In the genomic region with DNA sequence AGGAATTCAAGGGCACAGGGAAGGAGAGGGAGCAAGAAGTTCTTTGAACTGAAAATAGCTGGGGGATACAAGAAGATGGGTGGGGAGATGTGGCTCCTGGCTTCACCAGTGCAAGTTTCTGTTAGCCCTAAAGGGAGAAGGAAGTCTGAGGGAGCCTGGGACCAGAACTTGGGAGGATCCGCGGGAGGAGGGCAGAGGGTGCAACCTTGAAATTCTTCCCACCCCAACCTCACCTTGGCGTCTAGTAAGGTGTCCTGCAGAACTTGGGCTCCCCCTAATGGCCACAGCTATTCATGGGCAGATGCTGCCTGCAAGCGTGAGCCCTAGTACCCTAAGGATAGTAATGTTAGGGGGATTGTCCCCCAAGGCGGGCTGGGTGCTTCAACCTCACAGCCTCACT, we compare ENCODE assay signal across 9 mouse cellular contexts. TPM values are rescaled to one million over a fixed set of nuclear protein-coding genes. Genes with fewer than 3 reads are reported as not detected.
DNase-seq lines count a peak whose midpoint lies in the region; ATAC-seq and TF ChIP-seq lines count a peak whose summit lies in the region.
"Had no signal": no experiment of that assay in that cellular context is flagged by ENCODE, and none has a peak within 500 bp of the region (broad histone marks: within the 10 kb centered on the region; RNA-seq: fewer than 3 reads in every experiment).

No protein-coding gene starts in this region.

- H3K9ac ChIP-seq in forebrain, embryonic 13.5 days = peak overlapping the region; percentile 34; the same call in 1 of the 2 replicates
- peak overlapping the region; percentile 92 for H3K9ac ChIP-seq in lung, embryonic 16.5 days (ENCODE audit: low read length)

- DNase-seq in G1E (ENCODE audit: low spot score) = peak; percentile 75
- peak; percentile 85 to 92 for DNase-seq in heart, postnatal 14 days
- DNase-seq in kidney, postnatal 4 days = peak; percentile 89 to 91
- DNase-seq in ovary, postnatal 36 days (ENCODE audit: low spot score) = peak; percentile 80
- peak; percentile 87 for DNase-seq in thymus, postnatal 25 days

- H3K36me3 ChIP-seq in G1E (replicated peaks) = no peaks in the 10 kb centered on the region
- no peaks in the 10 kb centered on the region for H3K36me3 ChIP-seq in forebrain, embryonic 13.5 days (ENCODE audit: poor library complexity, severe bottlenecking)
- H3K36me3 ChIP-seq in lung, embryonic 16.5 days (ENCODE audit: control insufficient read depth, insufficient read depth, low read length) = no peaks in the 10 kb centered on the region

- H3K9me3 ChIP-seq in G1E (replicated peaks) = no peaks in the 10 kb centered on the region
- no peaks in the 10 kb centered on the region for H3K9me3 ChIP-seq in forebrain, embryonic 13.5 days (replicated peaks)
- H3K9me3 ChIP-seq in lung, embryonic 16.5 days (ENCODE audit: control insufficient read depth, low read length) = no peaks in the 10 kb centered on the region

- H3K4me2 ChIP-seq in forebrain, embryonic 13.5 days = peak overlapping the region; percentile 77
- peak overlapping the region; percentile 53 for H3K4me2 ChIP-seq in lung, embryonic 16.5 days (ENCODE audit: low read depth, low read length)

- ATAC-seq in G1E (ENCODE audit: extremely low read depth, insufficient number of reproducible peaks, low FRiP score, poor library complexity, severe bottlenecking) = peak; percentile 50; the same call in 1 of the 2 replicates
- ATAC-seq in cerebellum, adult (ENCODE audit: insufficient number of reproducible peaks, low FRiP score, low TSS enrichment) = peak; percentile 21; the same call in 1 of the 2 replicates
- ATAC-seq in forebrain, embryonic 13.5 days = 0 out of 2 replicates have a peak, but pooled peaks have one; percentile 3
- no peak for ATAC-seq in lung, embryonic 16.5 days (ENCODE audit: low read depth)

- 2% methylated on average over 5 of the region's 5 CpGs for WGBS in forebrain, embryonic 13.5 days
- WGBS in lung, embryonic 16.5 days = 3% methylated on average over 5 of the region's 5 CpGs

- H3K27ac ChIP-seq in forebrain, embryonic 13.5 days = peak overlapping the region; percentile 98
- peak overlapping the region; percentile 97 for H3K27ac ChIP-seq in lung, embryonic 16.5 days (ENCODE audit: low read length)

- peaks cover 38% of the 10 kb centered on the region for H3K4me1 ChIP-seq in G1E (ENCODE audit: insufficient read depth, low read depth, low read length)
- peaks cover 39% of the 10 kb centered on the region for H3K4me1 ChIP-seq in forebrain, embryonic 13.5 days
- H3K4me1 ChIP-seq in lung, embryonic 16.5 days (replicated peaks; ENCODE audit: control insufficient read depth, insufficient read depth, low read length) = peaks cover 33% of the 10 kb centered on the region

- peaks cover 69% of the 10 kb centered on the region for H3K27me3 ChIP-seq in G1E (ENCODE audit: insufficient read depth, low read length)
- no peaks in the 10 kb centered on the region for H3K27me3 ChIP-seq in forebrain, embryonic 13.5 days
- H3K27me3 ChIP-seq in lung, embryonic 16.5 days (ENCODE audit: control insufficient read depth, insufficient read depth, low read depth, low read length) = no peaks in the 10 kb centered on the region

- intact Hi-C loops in heart, postnatal 14 days (cut with DNase I) = loop anchor here (1.0 to 5.0 kb wide), 6 partner anchors 48 to 247 kb away; a partner anchor contains a TSS

- peak; percentile 98 for TF ChIP-seq CTCF in G1E (IDR thresholded peaks at IDR 0.05; ENCODE audit: low read depth, low read length)

- no peak overlapping the region; the same call in 1 of the 2 replicates for H3K4me3 ChIP-seq in G1E (ENCODE audit: low read depth, low read length)
- no peak overlapping the region for H3K4me3 ChIP-seq in forebrain, embryonic 13.5 days
- no peak overlapping the region; the same call in 1 of the 2 replicates for H3K4me3 ChIP-seq in lung, embryonic 16.5 days (ENCODE audit: low read length)

RNA-seq across cellular contexts. Expression of a gene that starts 2.9 kb away (rescaled TPM):
- total RNA-seq in G1E (2014; fragmentation: Nextera tagmentation) (58.7 and 85.6 TPM in 2 replicates), G1E (2017) (1.9 and 3.0 TPM in 2 replicates)
- polyA plus RNA-seq in G1E (2012) = 55.3 and 58.8 TPM in 2 replicates
- 17.7 and 19.8 TPM in 2 replicates for polyA plus RNA-seq in forebrain, embryonic 13.5 days (2015; fragmentation: Nextera tagmentation; extraction: Ambion mirVana)
- total RNA-seq in heart, postnatal 14 days (2021) = 10 to 100 TPM; 48.1 to 48.9 TPM
- polyA plus RNA-seq in lung, embryonic 16.5 days (2015; fragmentation: Nextera tagmentation; extraction: Ambion mirVana) = 14.0 and 14.7 TPM in 2 replicates

RNA-seq across cellular contexts. Expression of a gene that starts 3.4 kb away (rescaled TPM):
- total RNA-seq in G1E (2014; fragmentation: Nextera tagmentation) (not detected in 2 replicates), G1E (2017) (not detected in 2 replicates)
- polyA plus RNA-seq in G1E (2012) = not detected in 2 replicates
- not detected in 2 replicates for polyA plus RNA-seq in forebrain, embryonic 13.5 days (2015; fragmentation: Nextera tagmentation; extraction: Ambion mirVana)
- total RNA-seq in heart, postnatal 14 days (2021) = 1 to 10 TPM in 1 of 2 experiments, not detected in 1; 1.5 TPM
- polyA plus RNA-seq in lung, embryonic 16.5 days (2015; fragmentation: Nextera tagmentation; extraction: Ambion mirVana) = not detected in 2 replicates
- polyA plus RNA-seq: liver, embryonic 16.5 days had no signal

RNA-seq across cellular contexts. Expression of a gene that starts 10.2 kb away (rescaled TPM):
- total RNA-seq in G1E (2014; fragmentation: Nextera tagmentation) (1.1 and 3.2 TPM in 2 replicates), G1E (2017) (3.4 and 3.6 TPM in 2 replicates)
- 0.13 and 0.29 TPM in 2 replicates for polyA plus RNA-seq in G1E (2012)
- 15.4 and 19.4 TPM in 2 replicates for polyA plus RNA-seq in forebrain, embryonic 13.5 days (2015; fragmentation: Nextera tagmentation; extraction: Ambion mirVana)
- 1 to 10 TPM; 2.6 to 4.0 TPM for total RNA-seq in heart, postnatal 14 days (2021)
- 3.5 and 4.7 TPM in 2 replicates for polyA plus RNA-seq in lung, embryonic 16.5 days (2015; fragmentation: Nextera tagmentation; extraction: Ambion mirVana)

RNA-seq across cellular contexts. Expression of a gene that starts 18.1 kb away (rescaled TPM):
- total RNA-seq in G1E (2014; fragmentation: Nextera tagmentation) (61.7 and 62.9 TPM in 2 replicates), G1E (2017) (130 and 176 TPM in 2 replicates)
- polyA plus RNA-seq in G1E (2012) = 26.1 and 38.8 TPM in 2 replicates
- polyA plus RNA-seq in forebrain, embryonic 13.5 days (2015; fragmentation: Nextera tagmentation; extraction: Ambion mirVana) = 675 and 699 TPM in 2 replicates
- 100 to 1,000 TPM; 323 to 327 TPM for total RNA-seq in heart, postnatal 14 days (2021)
- 430 and 446 TPM in 2 replicates for polyA plus RNA-seq in lung, embryonic 16.5 days (2015; fragmentation: Nextera tagmentation; extraction: Ambion mirVana)

RNA-seq across cellular contexts. Expression of a gene that starts 20.3 kb away (rescaled TPM):
- total RNA-seq in G1E (2014; fragmentation: Nextera tagmentation) (not detected in 2 replicates), G1E (2017) (0.11 TPM in 1 of 2 replicates, not detected in the other)
- polyA plus RNA-seq in G1E (2012) = not detected in 2 replicates
- 3.6 and 5.9 TPM in 2 replicates for polyA plus RNA-seq in forebrain, embryonic 13.5 days (2015; fragmentation: Nextera tagmentation; extraction: Ambion mirVana)
- total RNA-seq in heart, postnatal 14 days (2021) = 1 to 10 TPM in 1 of 2 experiments, under 1 TPM in 1; 0.51 to 1.0 TPM
- 34.0 and 44.7 TPM in 2 replicates for polyA plus RNA-seq in lung, embryonic 16.5 days (2015; fragmentation: Nextera tagmentation; extraction: Ambion mirVana)
- polyA plus RNA-seq: liver, embryonic 16.5 days had no signal
